Mouse (Mus musculus) myocyte (in vitro differentiated cells): ENCODE measurements around the gene Crk. TPM values are rescaled to one million over a fixed set of nuclear protein-coding genes. Genes with fewer than 3 reads are reported as not detected.

ENCODE experiments used
- H3K27me3 ChIP-seq: one replicate; pipeline ENCODE4 v1.6.1; 2011; ENCODE audit not compliant: control insufficient read depth, insufficient read depth, insufficient read length
- H3K36me3 ChIP-seq: one replicate; pipeline ENCODE4 v1.6.1; 2011; ENCODE audit not compliant: control insufficient read depth, insufficient read depth
- H3K4me2 ChIP-seq: one replicate; pipeline ENCODE4 v1.6.1; 2011; ENCODE audit warnings: low read depth, control low read depth
- H3K4me3 ChIP-seq: one replicate; pipeline ENCODE4 v1.5.1; 2011; ENCODE audit warnings: mild to moderate bottlenecking, control low read depth, moderate library complexity
- H3K79me2 ChIP-seq: one replicate; pipeline ENCODE4 v1.6.1; 2011; ENCODE audit not compliant: control insufficient read depth, insufficient read depth
- H3ac ChIP-seq: one replicate; pipeline ENCODE4 v1.6.1; 2011; ENCODE audit not compliant: control insufficient read depth, insufficient read length
- CEBPB ChIP-seq: IDR thresholded peaks from 2 replicates; pipeline ENCODE4 v1.6.1; 2011; ENCODE audit warnings: mild to moderate bottlenecking, moderate library complexity; ENCODE audit not compliant: poor library complexity, insufficient read depth, severe bottlenecking
- E2F4 ChIP-seq: IDR thresholded peaks from one replicate; pipeline ENCODE4 v1.6.1; 2011; ENCODE audit warnings: mild to moderate bottlenecking, control low read depth, moderate library complexity; ENCODE audit not compliant: insufficient read depth
- MAX ChIP-seq: IDR thresholded peaks from one replicate; pipeline ENCODE4 v1.6.1; 2011; ENCODE audit warnings: low read depth, mild to moderate bottlenecking, control low read depth
- MYOD1 ChIP-seq, 3 experiments: IDR thresholded peaks; one replicate each; pipeline ENCODE4 v1.6.1; 2011; ENCODE audit warnings: control low read depth in 2 of 3, low read depth in 2 of 3, mild to moderate bottlenecking in 2 of 3, moderate library complexity in 1 of 3; ENCODE audit not compliant: insufficient read length in 2 of 3, control insufficient read depth in 1 of 3
- MYOG ChIP-seq, 3 experiments: IDR thresholded peaks; one replicate each; pipeline ENCODE4 v1.6.1; 2011; ENCODE audit warnings: control low read depth in 2 of 3, low read depth in 2 of 3, mild to moderate bottlenecking in 2 of 3; ENCODE audit not compliant: insufficient read length in 2 of 3, control insufficient read depth in 1 of 3, insufficient read depth in 1 of 3
- POLR2A ChIP-seq: IDR thresholded peaks from one replicate; pipeline ENCODE4 v1.6.1; 2011; ENCODE audit warnings: low read depth, mild to moderate bottlenecking, control low read depth, moderate library complexity; ENCODE audit not compliant: insufficient read length
- POLR2AphosphoS2 ChIP-seq: IDR thresholded peaks from one replicate; pipeline ENCODE4 v1.6.1; 2011; ENCODE audit warnings: low read depth, control low read depth; ENCODE audit not compliant: insufficient read length
- REST ChIP-seq: IDR thresholded peaks from one replicate; pipeline ENCODE4 v1.6.1; 2011; ENCODE audit warnings: mild to moderate bottlenecking, control low read depth, moderate library complexity; ENCODE audit not compliant: insufficient read depth, insufficient read length
- SRF ChIP-seq: IDR thresholded peaks from one replicate; pipeline ENCODE4 v1.6.1; 2011; ENCODE audit warnings: low read depth; ENCODE audit not compliant: control insufficient read depth, insufficient read length
- TCF12 ChIP-seq: IDR thresholded peaks from one replicate; pipeline ENCODE4 v1.6.1; 2011; ENCODE audit warnings: mild to moderate bottlenecking, control low read depth; ENCODE audit not compliant: poor library complexity, insufficient read depth, severe bottlenecking
- TCF3 ChIP-seq: IDR thresholded peaks from one replicate; pipeline ENCODE4 v1.6.1; 2011; ENCODE audit warnings: low read depth, control low read depth; ENCODE audit not compliant: insufficient read length
- USF1 ChIP-seq: IDR thresholded peaks from one replicate; pipeline ENCODE4 v1.6.1; 2011; ENCODE audit warnings: low read depth, mild to moderate bottlenecking, control low read depth, moderate library complexity
- polyA plus RNA-seq: library from polyadenylated mRNA; unstranded; fragments of >200 nt; fragmentation: generic; extraction: Trizol; gene quantifications from one replicate; pipeline ENCODE4 v1.2.1, GENCODE M21; 2012; ENCODE audit warnings: missing spikeins

The Crk gene
- polyA plus RNA-seq, 1 experiment: 34.5 TPM

- TF ChIP-seq POLR2AphosphoS2: no peak
- no peak for TF ChIP-seq TCF3
- TF ChIP-seq TCF12: no peak
- TF ChIP-seq USF1: no peak
- no peak for TF ChIP-seq MYOG (IDR thresholded peaks at IDR 0.05; ENCODE audit: control insufficient read depth in 1 of 3, insufficient read depth in 1 of 3, insufficient read length in 2 of 3, low read depth in 2 of 3)
- TF ChIP-seq E2F4: no peak
- TF ChIP-seq MYOD1 (IDR thresholded peaks at IDR 0.05; ENCODE audit: control insufficient read depth in 1 of 3, insufficient read length in 2 of 3, low read depth in 2 of 3): no peak
- no peak for TF ChIP-seq MAX
- TF ChIP-seq SRF: no peak
- TF ChIP-seq CEBPB: no peak
- no peak for TF ChIP-seq REST
- TF ChIP-seq POLR2A: no peak
- H3K27me3 ChIP-seq: no peaks in the 10 kb centered on the region
- H3K36me3 ChIP-seq: peaks cover 7% of the 10 kb centered on the region
- H3ac ChIP-seq: no peak overlapping the region
- no peak overlapping the region for H3K4me2 ChIP-seq
- no peaks in the 10 kb centered on the region for H3K79me2 ChIP-seq
- no peak overlapping the region for H3K4me3 ChIP-seq
Measured at GRCm38 (mm10) chr11:75632921-75633320, 46.1 kb upstream of the Crk start.

GRCm38 (mm10) chr11:75634801-75635200 lies 44.3 kb upstream of the Crk start:
- H3K4me2 ChIP-seq: no peak overlapping the region
- H3K36me3 ChIP-seq: peaks cover 7% of the 10 kb centered on the region
- TF ChIP-seq POLR2AphosphoS2: no peak
- no peak for TF ChIP-seq MAX
- no peak for TF ChIP-seq POLR2A
- no peak for TF ChIP-seq USF1
- no peak for TF ChIP-seq TCF3
- TF ChIP-seq SRF: no peak
- no peak for TF ChIP-seq E2F4
- TF ChIP-seq TCF12: no peak
- H3K27me3 ChIP-seq: no peaks in the 10 kb centered on the region
- H3ac ChIP-seq: no peak overlapping the region
- no peaks in the 10 kb centered on the region for H3K79me2 ChIP-seq
- H3K4me3 ChIP-seq: no peak overlapping the region

GRCm38 (mm10) chr11:75635315-75635714 lies 43.7 kb upstream of the Crk start:
- Histone ChIP-seq H3K79me2 (no peaks in the 10 kb centered on the region), H3K4me2 (no peak overlapping the region), H3K36me3 (peaks cover 7% of the 10 kb centered on the region), H3ac (no peak overlapping the region), H3K4me3 (no peak overlapping the region), H3K27me3 (no peaks in the 10 kb centered on the region)
- TF ChIP-seq POLR2AphosphoS2: no peak
- no peak for TF ChIP-seq TCF3

GRCm38 (mm10) chr11:75643323-75643722 lies 35.7 kb upstream of the Crk start:
- TF ChIP-seq TCF3 (no peak), CEBPB (no peak), E2F4 (no peak), REST (no peak), POLR2AphosphoS2 (no peak), MYOG (IDR thresholded peaks at IDR 0.05; ENCODE audit: control insufficient read depth in 1 of 3, insufficient read depth in 1 of 3, insufficient read length in 2 of 3, low read depth in 2 of 3) (no peak), TCF12 (no peak), POLR2A (no peak)
- Histone ChIP-seq H3K27me3 (no peaks in the 10 kb centered on the region), H3K4me2 (no peak overlapping the region), H3K4me3 (no peak overlapping the region), H3K79me2 (no peaks in the 10 kb centered on the region), H3ac (no peak overlapping the region), H3K36me3 (no peaks in the 10 kb centered on the region)

GRCm38 (mm10) chr11:75644684-75645083 lies 34.4 kb upstream of the Crk start:
- Histone ChIP-seq H3ac (no peak overlapping the region), H3K27me3 (no peaks in the 10 kb centered on the region), H3K4me3 (no peak overlapping the region), H3K4me2 (no peak overlapping the region), H3K79me2 (no peaks in the 10 kb centered on the region), H3K36me3 (no peaks in the 10 kb centered on the region)
- TF ChIP-seq CEBPB: no peak
- TF ChIP-seq POLR2AphosphoS2: no peak
- TF ChIP-seq E2F4: no peak
- TF ChIP-seq USF1: peak; percentile 24
- TF ChIP-seq MYOD1 (IDR thresholded peaks at IDR 0.05; ENCODE audit: control insufficient read depth in 1 of 3, insufficient read length in 2 of 3, low read depth in 2 of 3): peak in 2 of 3 experiments; percentile 42 to 65
- no peak for TF ChIP-seq MAX
- no peak for TF ChIP-seq REST
- no peak for TF ChIP-seq SRF
- TF ChIP-seq TCF3: no peak
- TF ChIP-seq MYOG (IDR thresholded peaks at IDR 0.05; ENCODE audit: control insufficient read depth in 1 of 3, insufficient read depth in 1 of 3, insufficient read length in 2 of 3, low read depth in 2 of 3): peak; percentile 11 to 76 (median 45)
- no peak for TF ChIP-seq TCF12
- no peak for TF ChIP-seq POLR2A
